Mouse (Mus musculus) kidney, adult 2 months (tissue): Measurements from ENCODE around the gene Pdcd1.

Source experiments
- CTCF ChIP-seq: fragments of 200-500 bp; conservative IDR thresholded peaks from 2 replicates; pipeline ENCODE4 v1.5.1; 2011; ENCODE audit warnings: low read depth, mild to moderate bottlenecking, control low read depth, low read length, moderate library complexity, mixed read lengths; ENCODE audit not compliant: insufficient read depth, insufficient read length
- POLR2A ChIP-seq: fragments of 200-500 bp; IDR thresholded peaks from one replicate; pipeline ENCODE4 v1.6.1; 2011; ENCODE audit warnings: low read depth, low read length, control low read depth

DNA sequence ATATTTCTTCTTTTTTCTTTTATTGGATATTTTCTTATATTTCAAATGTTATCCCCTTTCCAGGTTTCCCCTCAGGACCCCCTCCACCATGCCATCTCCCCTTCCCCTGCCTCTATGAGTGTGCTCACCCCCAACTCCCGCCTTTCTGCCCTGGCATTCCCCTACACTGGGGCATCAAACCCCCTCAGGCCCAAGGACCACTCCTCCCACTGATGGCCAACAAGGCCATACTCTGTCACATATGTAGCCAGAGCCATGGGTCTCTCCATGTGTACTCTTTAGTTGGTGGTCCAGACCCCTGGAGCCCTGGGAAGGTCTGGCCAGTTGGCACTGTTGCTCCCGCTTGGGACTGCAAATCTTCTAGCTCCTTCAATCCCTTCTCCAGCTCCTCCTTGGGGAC is 5.0 kb upstream of the Pdcd1 start:
- TF ChIP-seq CTCF (no peak), POLR2A (no peak)
